Mouse (Mus musculus): Measurements from ENCODE around the gene Gm9758. TPM values are rescaled to one million over a fixed set of nuclear protein-coding genes. Genes with fewer than 3 reads are reported as not detected.
"Not testable (repeated sequence)": the region's sequence is repeated elsewhere in the genome, so short reads cannot be mapped to it uniquely, and the experiment has no call there.

Gene Gm9758
- not detected in 2 replicates for polyA plus RNA-seq (2014; fragmentation: Nextera tagmentation; extraction: Ambion mirVana)

GRCm38 (mm10) chr5:14914799-14915198, at the start of gene Gm9758:
Gene Gm9758, minus strand, starts transcription at chr5:14914899.
- H3K4me1 ChIP-seq (ENCODE audit: control insufficient read depth, insufficient read depth, low read length); H3K4me2 ChIP-seq (ENCODE audit: low read depth, low read length); H3K4me3 ChIP-seq (ENCODE audit: low read depth, low read length); H3K36me3 ChIP-seq (ENCODE audit: control insufficient read depth, insufficient read depth, low read length); H3K9ac ChIP-seq (replicated peaks; ENCODE audit: low read depth, low read length); H3K27me3 ChIP-seq (ENCODE audit: control insufficient read depth, insufficient read depth, low read length); H3K27ac ChIP-seq (ENCODE audit: low read depth, low read length); H3K9me3 ChIP-seq (ENCODE audit: control insufficient read depth, low read length); ATAC-seq (ENCODE audit: low read depth): not testable (repeated sequence)
- 50% methylated on average over 1 of the region's 1 CpGs for WGBS

- not testable (repeated sequence) for H3K9ac ChIP-seq (replicated peaks; ENCODE audit: low read depth, low read length); H3K27me3 ChIP-seq (ENCODE audit: control insufficient read depth, insufficient read depth, low read length); H3K36me3 ChIP-seq (ENCODE audit: control insufficient read depth, insufficient read depth, low read length); ATAC-seq (ENCODE audit: low read depth); H3K4me1 ChIP-seq (ENCODE audit: control insufficient read depth, insufficient read depth, low read length); H3K9me3 ChIP-seq (ENCODE audit: control insufficient read depth, low read length); H3K4me2 ChIP-seq (ENCODE audit: low read depth, low read length); H3K27ac ChIP-seq (ENCODE audit: low read depth, low read length); H3K4me3 ChIP-seq (ENCODE audit: low read depth, low read length)
- WGBS = 84% methylated on average over 13 of the region's 13 CpGs
Observed at GRCm38 (mm10) chr5:14963821-14964220, 49.1 kb upstream of the Gm9758 start.

GRCm38 (mm10) chr5:14961502-14961901, 46.8 kb upstream of the Gm9758 start:
- H3K9ac ChIP-seq (replicated peaks; ENCODE audit: low read depth, low read length); ATAC-seq (ENCODE audit: low read depth); H3K36me3 ChIP-seq (ENCODE audit: control insufficient read depth, insufficient read depth, low read length); H3K27me3 ChIP-seq (ENCODE audit: control insufficient read depth, insufficient read depth, low read length); H3K4me3 ChIP-seq (ENCODE audit: low read depth, low read length); H3K27ac ChIP-seq (ENCODE audit: low read depth, low read length); H3K4me2 ChIP-seq (ENCODE audit: low read depth, low read length); H3K4me1 ChIP-seq (ENCODE audit: control insufficient read depth, insufficient read depth, low read length); H3K9me3 ChIP-seq (ENCODE audit: control insufficient read depth, low read length): not testable (repeated sequence)
- 79% methylated on average over 4 of the region's 4 CpGs for WGBS

GRCm38 (mm10) chr5:14955928-14956706, 41.4 kb upstream of the Gm9758 start:
- WGBS = 84% methylated on average over 1 of the region's 1 CpGs

GRCm38 (mm10) chr5:14953587-14953986, 38.9 kb upstream of the Gm9758 start:
- H3K9me3 ChIP-seq (ENCODE audit: control insufficient read depth, low read length); H3K27ac ChIP-seq (ENCODE audit: low read depth, low read length); H3K27me3 ChIP-seq (ENCODE audit: control insufficient read depth, insufficient read depth, low read length); H3K9ac ChIP-seq (replicated peaks; ENCODE audit: low read depth, low read length); H3K4me1 ChIP-seq (ENCODE audit: control insufficient read depth, insufficient read depth, low read length); H3K4me2 ChIP-seq (ENCODE audit: low read depth, low read length); H3K36me3 ChIP-seq (ENCODE audit: control insufficient read depth, insufficient read depth, low read length); ATAC-seq (ENCODE audit: low read depth); H3K4me3 ChIP-seq (ENCODE audit: low read depth, low read length): not testable (repeated sequence)

More at GRCm38 (mm10) chr5:14955928-14956706, 41.4 kb upstream of the Gm9758 start:
- not testable (repeated sequence) for ATAC-seq (ENCODE audit: low read depth); H3K36me3 ChIP-seq (ENCODE audit: control insufficient read depth, insufficient read depth, low read length); H3K4me2 ChIP-seq (ENCODE audit: low read depth, low read length); H3K9ac ChIP-seq (replicated peaks; ENCODE audit: low read depth, low read length); H3K27me3 ChIP-seq (ENCODE audit: control insufficient read depth, insufficient read depth, low read length); H3K4me1 ChIP-seq (ENCODE audit: control insufficient read depth, insufficient read depth, low read length); H3K9me3 ChIP-seq (ENCODE audit: control insufficient read depth, low read length); H3K27ac ChIP-seq (ENCODE audit: low read depth, low read length); H3K4me3 ChIP-seq (ENCODE audit: low read depth, low read length)

- H3K4me1 ChIP-seq (ENCODE audit: control insufficient read depth, insufficient read depth, low read length); H3K9ac ChIP-seq (replicated peaks; ENCODE audit: low read depth, low read length); H3K4me3 ChIP-seq (ENCODE audit: low read depth, low read length); H3K9me3 ChIP-seq (ENCODE audit: control insufficient read depth, low read length); H3K27me3 ChIP-seq (ENCODE audit: control insufficient read depth, insufficient read depth, low read length); H3K36me3 ChIP-seq (ENCODE audit: control insufficient read depth, insufficient read depth, low read length); ATAC-seq (ENCODE audit: low read depth); H3K4me2 ChIP-seq (ENCODE audit: low read depth, low read length); H3K27ac ChIP-seq (ENCODE audit: low read depth, low read length): not testable (repeated sequence)
- WGBS = 66% methylated on average over 3 of the region's 3 CpGs
Observed at GRCm38 (mm10) chr5:14952749-14953148, 38.0 kb upstream of the Gm9758 start.

GRCm38 (mm10) chr5:14951822-14952221, 37.1 kb upstream of the Gm9758 start:
- H3K27ac ChIP-seq (ENCODE audit: low read depth, low read length); H3K4me3 ChIP-seq (ENCODE audit: low read depth, low read length); H3K4me1 ChIP-seq (ENCODE audit: control insufficient read depth, insufficient read depth, low read length); H3K36me3 ChIP-seq (ENCODE audit: control insufficient read depth, insufficient read depth, low read length); H3K27me3 ChIP-seq (ENCODE audit: control insufficient read depth, insufficient read depth, low read length); H3K9ac ChIP-seq (replicated peaks; ENCODE audit: low read depth, low read length); H3K4me2 ChIP-seq (ENCODE audit: low read depth, low read length); ATAC-seq (ENCODE audit: low read depth); H3K9me3 ChIP-seq (ENCODE audit: control insufficient read depth, low read length): not testable (repeated sequence)
- WGBS = 70% methylated on average over 7 of the region's 7 CpGs

GRCm38 (mm10) chr5:14947482-14948198, 32.9 kb upstream of the Gm9758 start:
- not testable (repeated sequence) for H3K27me3 ChIP-seq (ENCODE audit: control insufficient read depth, insufficient read depth, low read length); H3K9ac ChIP-seq (replicated peaks; ENCODE audit: low read depth, low read length)
- 65% methylated on average over 4 of the region's 4 CpGs for WGBS

GRCm38 (mm10) chr5:14945524-14945923, 30.8 kb upstream of the Gm9758 start:
- not testable (repeated sequence) for H3K4me3 ChIP-seq (ENCODE audit: low read depth, low read length); H3K27me3 ChIP-seq (ENCODE audit: control insufficient read depth, insufficient read depth, low read length); H3K4me1 ChIP-seq (ENCODE audit: control insufficient read depth, insufficient read depth, low read length); H3K4me2 ChIP-seq (ENCODE audit: low read depth, low read length); H3K9me3 ChIP-seq (ENCODE audit: control insufficient read depth, low read length); H3K36me3 ChIP-seq (ENCODE audit: control insufficient read depth, insufficient read depth, low read length); H3K27ac ChIP-seq (ENCODE audit: low read depth, low read length); ATAC-seq (ENCODE audit: low read depth); H3K9ac ChIP-seq (replicated peaks; ENCODE audit: low read depth, low read length)
- WGBS = 66% methylated on average over 4 of the region's 4 CpGs

More at GRCm38 (mm10) chr5:14947482-14948198, 32.9 kb upstream of the Gm9758 start:
- not testable (repeated sequence) for H3K4me2 ChIP-seq (ENCODE audit: low read depth, low read length); H3K4me1 ChIP-seq (ENCODE audit: control insufficient read depth, insufficient read depth, low read length); H3K27ac ChIP-seq (ENCODE audit: low read depth, low read length); H3K9me3 ChIP-seq (ENCODE audit: control insufficient read depth, low read length); H3K36me3 ChIP-seq (ENCODE audit: control insufficient read depth, insufficient read depth, low read length); ATAC-seq (ENCODE audit: low read depth); H3K4me3 ChIP-seq (ENCODE audit: low read depth, low read length)
